Mouse (Mus musculus): ENCODE measurements around the gene Etfa. TPM values are rescaled to one million over a fixed set of nuclear protein-coding genes. Genes with fewer than 3 reads are reported as not detected.
A peak's percentile ranks its signal among the peaks of the same experiment; 100 is the strongest.

Gene Etfa
- polyA plus RNA-seq, 1 experiment from 2014 or later, result 187 TPM

GRCm38 (mm10) chr9:55544861-55545555 lies 33.0 kb upstream of the Etfa start:
- H3K4me3 ChIP-seq (ENCODE audit: low read depth, low read length), result peak overlapping the region; percentile 24
- peak overlapping the region; percentile 49 for H3K4me2 ChIP-seq (ENCODE audit: low read depth, low read length)
- peaks cover 59% of the 10 kb centered on the region for H3K27me3 ChIP-seq (ENCODE audit: control insufficient read depth, insufficient read depth, low read length)
- ATAC-seq (replicated peaks; ENCODE audit: insufficient number of reproducible peaks, low FRiP score, low TSS enrichment, low read depth) (no peak), DNase-seq (ENCODE audit: low spot score) (peak; percentile 38)
- peak overlapping the region; percentile 18 for H3K9ac ChIP-seq (replicated peaks; ENCODE audit: low read length)
- 0 out of 2 replicates have a peak overlapping the region, but pooled peaks have one; percentile 28 for H3K27ac ChIP-seq (replicated peaks; ENCODE audit: low read depth, low read length)
- H3K9me3 ChIP-seq (replicated peaks; ENCODE audit: control insufficient read depth, low read length), result no peaks in the 10 kb centered on the region
- no peaks in the 10 kb centered on the region for H3K36me3 ChIP-seq (replicated peaks; ENCODE audit: control insufficient read depth, insufficient read depth, low read depth, low read length)
- H3K4me1 ChIP-seq (ENCODE audit: control insufficient read depth, insufficient read depth, low read length), result peaks cover 10% of the 10 kb centered on the region
- WGBS, result 1% methylated on average over 30 of the region's 30 CpGs

DNA sequence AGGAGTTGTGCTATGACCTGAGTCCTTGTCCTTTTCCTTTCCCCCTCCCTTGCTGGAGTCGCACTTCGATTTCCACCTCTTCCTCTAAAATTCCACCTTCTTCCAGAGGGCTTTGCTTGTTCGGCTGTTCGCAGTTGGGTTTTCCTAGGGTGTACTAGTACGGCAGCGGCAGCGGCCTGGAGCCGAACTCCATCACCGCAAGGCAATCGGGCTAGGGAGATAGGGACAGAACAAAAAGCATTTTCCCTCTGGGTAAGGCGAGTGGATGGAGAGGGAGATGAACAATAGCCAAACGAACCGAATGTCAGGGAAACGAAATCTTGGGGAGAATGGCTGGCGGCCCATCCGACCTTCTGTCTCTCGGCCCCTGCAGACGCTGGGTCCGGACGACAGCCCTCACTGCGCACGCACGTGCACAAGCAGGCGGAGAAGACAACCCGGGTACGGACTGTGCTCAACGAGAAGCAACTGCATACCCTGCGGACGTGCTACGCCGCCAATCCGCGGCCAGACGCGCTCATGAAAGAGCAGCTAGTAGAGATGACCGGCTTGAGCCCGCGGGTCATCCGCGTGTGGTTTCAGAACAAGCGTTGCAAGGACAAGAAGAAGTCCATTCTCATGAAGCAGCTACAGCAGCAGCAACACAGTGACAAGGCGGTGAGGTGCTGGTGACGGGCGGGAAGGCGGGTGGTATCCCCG lies 31.8 kb upstream of the Etfa start:
- WGBS, result 1% methylated on average over 46 of the region's 46 CpGs
- H3K27ac ChIP-seq (replicated peaks; ENCODE audit: low read depth, low read length), result no peak overlapping the region
- peak overlapping the region; percentile 24 for H3K4me3 ChIP-seq (ENCODE audit: low read depth, low read length)
- no peaks in the 10 kb centered on the region for H3K36me3 ChIP-seq (replicated peaks; ENCODE audit: control insufficient read depth, insufficient read depth, low read depth, low read length)
- H3K9me3 ChIP-seq (replicated peaks; ENCODE audit: control insufficient read depth, low read length), result no peaks in the 10 kb centered on the region
- H3K4me2 ChIP-seq (ENCODE audit: low read depth, low read length), result peak overlapping the region; percentile 49
- peak overlapping the region; percentile 46 for H3K9ac ChIP-seq (replicated peaks; ENCODE audit: low read length)
- H3K27me3 ChIP-seq (ENCODE audit: control insufficient read depth, insufficient read depth, low read length), result peaks cover 55% of the 10 kb centered on the region
- no peak for ATAC-seq (replicated peaks; ENCODE audit: insufficient number of reproducible peaks, low FRiP score, low TSS enrichment, low read depth)
- DNase-seq (ENCODE audit: low spot score), result peak; percentile 56
- H3K4me1 ChIP-seq (ENCODE audit: control insufficient read depth, insufficient read depth, low read length), result peaks cover 10% of the 10 kb centered on the region

- Histone ChIP-seq H3K27ac (replicated peaks; ENCODE audit: low read depth, low read length) (no peak overlapping the region), H3K27me3 (ENCODE audit: control insufficient read depth, insufficient read depth, low read length) (peaks cover 60% of the 10 kb centered on the region), H3K4me2 (ENCODE audit: low read depth, low read length) (no peak overlapping the region; the same call in 1 of the 2 replicates), H3K9ac (replicated peaks; ENCODE audit: low read length) (peak overlapping the region; percentile 5), H3K9me3 (replicated peaks; ENCODE audit: control insufficient read depth, low read length) (no peaks in the 10 kb centered on the region), H3K4me3 (ENCODE audit: low read depth, low read length) (peak overlapping the region; percentile 24), H3K36me3 (replicated peaks; ENCODE audit: control insufficient read depth, insufficient read depth, low read depth, low read length) (no peaks in the 10 kb centered on the region), H3K4me1 (ENCODE audit: control insufficient read depth, insufficient read depth, low read length) (peaks cover 10% of the 10 kb centered on the region)
- DNase-seq (ENCODE audit: low spot score), result peak; percentile 39
- ATAC-seq (replicated peaks; ENCODE audit: insufficient number of reproducible peaks, low FRiP score, low TSS enrichment, low read depth), result no peak
- 4% methylated on average over 8 of the region's 8 CpGs for WGBS
Observed at GRCm38 (mm10) chr9:55543336-55543702, 31.3 kb upstream of the Etfa start.

DNA sequence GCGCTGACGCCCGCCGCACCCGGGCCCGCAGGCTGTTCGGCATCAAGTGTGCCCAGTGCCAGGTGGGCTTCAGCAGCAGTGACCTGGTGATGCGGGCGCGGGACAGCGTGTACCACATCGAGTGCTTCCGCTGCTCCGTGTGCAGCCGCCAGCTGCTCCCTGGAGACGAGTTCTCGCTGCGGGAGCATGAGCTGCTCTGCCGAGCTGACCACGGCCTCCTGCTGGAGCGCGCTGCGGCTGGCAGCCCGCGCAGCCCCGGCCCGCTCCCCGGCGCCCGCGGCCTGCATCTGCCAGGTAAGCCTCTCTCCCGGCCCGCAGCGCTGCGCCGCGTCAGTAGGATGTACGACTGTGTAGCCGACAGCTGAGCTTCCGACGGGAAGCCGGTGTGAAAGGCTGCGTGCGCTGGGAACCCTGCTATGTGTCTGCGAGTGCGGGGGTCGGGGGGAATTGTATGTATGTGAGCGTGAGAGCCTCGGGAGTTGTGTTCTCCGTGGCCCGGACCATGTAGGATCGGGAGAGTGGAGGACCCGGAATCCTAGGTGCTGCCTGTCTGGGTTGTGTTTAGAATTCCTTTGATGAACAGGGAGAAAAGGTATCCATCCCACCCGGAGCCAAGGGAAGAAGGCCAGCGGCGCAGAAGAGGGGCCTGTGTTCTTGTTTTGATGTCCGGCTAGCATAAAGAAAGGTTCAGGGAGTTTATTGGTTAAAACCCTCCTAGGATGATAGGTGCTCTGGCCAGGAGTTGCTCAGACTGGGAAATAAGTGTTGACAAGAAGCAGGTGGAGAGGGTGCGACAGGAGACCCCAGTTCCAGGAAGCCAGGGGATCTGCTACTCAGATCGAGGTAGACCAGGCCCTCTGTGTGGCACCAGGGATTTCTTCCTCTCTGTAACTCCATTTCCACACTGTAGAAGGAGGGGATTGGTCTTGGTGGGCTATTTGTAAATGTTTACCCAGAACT lies 30.6 kb upstream of the Etfa start:
- Histone ChIP-seq H3K9ac (replicated peaks; ENCODE audit: low read length) (peak overlapping the region; percentile 60), H3K36me3 (replicated peaks; ENCODE audit: control insufficient read depth, insufficient read depth, low read depth, low read length) (no peaks in the 10 kb centered on the region), H3K4me1 (ENCODE audit: control insufficient read depth, insufficient read depth, low read length) (peaks cover 10% of the 10 kb centered on the region), H3K27me3 (ENCODE audit: control insufficient read depth, insufficient read depth, low read length) (peaks cover 58% of the 10 kb centered on the region), H3K4me2 (ENCODE audit: low read depth, low read length) (peak overlapping the region; percentile 55), H3K27ac (replicated peaks; ENCODE audit: low read depth, low read length) (0 out of 2 replicates have a peak overlapping the region, but pooled peaks have one; percentile 28), H3K9me3 (replicated peaks; ENCODE audit: control insufficient read depth, low read length) (no peaks in the 10 kb centered on the region), H3K4me3 (ENCODE audit: low read depth, low read length) (peak overlapping the region; percentile 24)
- DNase-seq (ENCODE audit: low spot score) (peak; percentile 22), ATAC-seq (replicated peaks; ENCODE audit: insufficient number of reproducible peaks, low FRiP score, low TSS enrichment, low read depth) (no peak)
- 2% methylated on average over 52 of the region's 59 CpGs for WGBS

- no peak for ATAC-seq (replicated peaks; ENCODE audit: insufficient number of reproducible peaks, low FRiP score, low TSS enrichment, low read depth)
- Histone ChIP-seq H3K4me1 (ENCODE audit: control insufficient read depth, insufficient read depth, low read length) (peaks cover 10% of the 10 kb centered on the region), H3K9ac (replicated peaks; ENCODE audit: low read length) (peak overlapping the region; percentile 60), H3K9me3 (replicated peaks; ENCODE audit: control insufficient read depth, low read length) (no peaks in the 10 kb centered on the region), H3K4me2 (ENCODE audit: low read depth, low read length) (peak overlapping the region; percentile 55), H3K27me3 (ENCODE audit: control insufficient read depth, insufficient read depth, low read length) (peaks cover 60% of the 10 kb centered on the region), H3K27ac (replicated peaks; ENCODE audit: low read depth, low read length) (0 out of 2 replicates have a peak overlapping the region, but pooled peaks have one; percentile 28), H3K4me3 (ENCODE audit: low read depth, low read length) (peak overlapping the region; percentile 24), H3K36me3 (replicated peaks; ENCODE audit: control insufficient read depth, insufficient read depth, low read depth, low read length) (no peaks in the 10 kb centered on the region)
- WGBS, result under 1% methylated on average over 59 of the region's 59 CpGs
- DNase-seq (ENCODE audit: low spot score), result peak; percentile 51
Observed at GRCm38 (mm10) chr9:55541681-55542365, 29.8 kb upstream of the Etfa start.

GRCm38 (mm10) chr9:55540888-55541287 lies 28.8 kb upstream of the Etfa start:
- Histone ChIP-seq H3K27ac (replicated peaks; ENCODE audit: low read depth, low read length) (no peak overlapping the region), H3K4me3 (ENCODE audit: low read depth, low read length) (peak overlapping the region; percentile 24), H3K27me3 (ENCODE audit: control insufficient read depth, insufficient read depth, low read length) (peaks cover 50% of the 10 kb centered on the region), H3K9ac (replicated peaks; ENCODE audit: low read length) (peak overlapping the region; percentile 46; the same call in 1 of the 2 replicates), H3K4me1 (ENCODE audit: control insufficient read depth, insufficient read depth, low read length) (peaks cover 6% of the 10 kb centered on the region), H3K36me3 (replicated peaks; ENCODE audit: control insufficient read depth, insufficient read depth, low read depth, low read length) (no peaks in the 10 kb centered on the region), H3K9me3 (replicated peaks; ENCODE audit: control insufficient read depth, low read length) (no peaks in the 10 kb centered on the region), H3K4me2 (ENCODE audit: low read depth, low read length) (peak overlapping the region; percentile 55)
- DNase-seq (ENCODE audit: low spot score) (peak; percentile 92), ATAC-seq (replicated peaks; ENCODE audit: insufficient number of reproducible peaks, low FRiP score, low TSS enrichment, low read depth) (peak; percentile 97)
- under 1% methylated on average over 28 of the region's 28 CpGs for WGBS

DNA sequence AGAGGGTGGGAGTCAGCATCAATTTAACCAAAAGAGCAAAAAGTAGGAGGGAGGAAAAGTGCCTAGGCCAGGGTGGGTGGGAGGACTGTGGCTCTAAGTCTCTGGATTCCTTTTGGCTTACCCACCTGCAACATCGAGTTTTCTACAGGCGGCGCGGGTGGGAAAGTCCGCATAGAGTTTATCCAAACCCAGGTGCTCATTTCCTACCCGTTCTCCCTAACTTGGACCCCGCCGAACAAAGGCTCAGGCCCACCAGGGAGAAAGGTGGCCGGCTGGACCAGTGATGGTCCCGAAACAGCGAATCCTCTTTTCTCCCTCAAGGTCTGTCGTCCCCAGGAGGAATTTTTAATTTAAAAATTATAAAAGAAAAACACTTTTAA lies 28.3 kb upstream of the Etfa start:
- no peaks in the 10 kb centered on the region for H3K36me3 ChIP-seq (replicated peaks; ENCODE audit: control insufficient read depth, insufficient read depth, low read depth, low read length)
- peaks cover 6% of the 10 kb centered on the region for H3K4me1 ChIP-seq (ENCODE audit: control insufficient read depth, insufficient read depth, low read length)
- ATAC-seq (replicated peaks; ENCODE audit: insufficient number of reproducible peaks, low FRiP score, low TSS enrichment, low read depth) (no peak), DNase-seq (ENCODE audit: low spot score) (no peak)
- H3K4me3 ChIP-seq (ENCODE audit: low read depth, low read length), result peak overlapping the region; percentile 24
- H3K27me3 ChIP-seq (ENCODE audit: control insufficient read depth, insufficient read depth, low read length), result peaks cover 45% of the 10 kb centered on the region
- H3K27ac ChIP-seq (replicated peaks; ENCODE audit: low read depth, low read length), result no peak overlapping the region
- 0% methylated on average over 12 of the region's 12 CpGs for WGBS
- H3K9ac ChIP-seq (replicated peaks; ENCODE audit: low read length), result peak overlapping the region; percentile 46
- H3K4me2 ChIP-seq (ENCODE audit: low read depth, low read length), result peak overlapping the region; percentile 55
- no peaks in the 10 kb centered on the region for H3K9me3 ChIP-seq (replicated peaks; ENCODE audit: control insufficient read depth, low read length)

Data from embryonic facial prominence, embryonic 11.5 days (tissue).